Mouse (Mus musculus) MN1 (cell line): ENCODE results near the gene Aldh1l1.

Experiments
- DNase-seq: peaks from one replicate; pipeline ENCODE4 v3.0.0-alpha.2; 2016; ENCODE audit warnings: low spot score

The Aldh1l1 gene

GRCm38 (mm10) chr6:90472079-90472478 is 14.1 kb upstream of the Aldh1l1 start:
- no peak for DNase-seq

GRCm38 (mm10) chr6:90472697-90473096 is 13.5 kb upstream of the Aldh1l1 start:
- no peak for DNase-seq

GRCm38 (mm10) chr6:90473630-90474360 is 12.4 kb upstream of the Aldh1l1 start:
- DNase-seq = no peak

- no peak for DNase-seq
These were observed 11.9 kb upstream of the Aldh1l1 start for GRCm38 (mm10) chr6:90474361-90474750.

- DNase-seq = no peak
These were observed 10.9 kb upstream of the Aldh1l1 start for GRCm38 (mm10) chr6:90475176-90475853.

- DNase-seq = no peak
These were observed 10.4 kb upstream of the Aldh1l1 start for GRCm38 (mm10) chr6:90475854-90476212.

- DNase-seq = no peak
These were observed 9.2 kb upstream of the Aldh1l1 start for GRCm38 (mm10) chr6:90476941-90477518.

GRCm38 (mm10) chr6:90484249-90484648 is 2.0 kb upstream of the Aldh1l1 start:
- no peak for DNase-seq

- no peak for DNase-seq
These were observed 1.4 kb upstream of the Aldh1l1 start for GRCm38 (mm10) chr6:90484876-90485275.

GRCm38 (mm10) chr6:90487531-90487930 is 1.3 kb downstream of the Aldh1l1 start:
- DNase-seq = no peak

GRCm38 (mm10) chr6:90489532-90489931 is 3.3 kb downstream of the Aldh1l1 start:
- DNase-seq = no peak

- no peak for DNase-seq
These were observed 4.7 kb downstream of the Aldh1l1 start for GRCm38 (mm10) chr6:90490976-90491375.

- DNase-seq = no peak
These were observed 5.9 kb downstream of the Aldh1l1 start for GRCm38 (mm10) chr6:90491956-90492744.

- no peak for DNase-seq
These were observed 7.9 kb downstream of the Aldh1l1 start for GRCm38 (mm10) chr6:90494155-90494554.

GRCm38 (mm10) chr6:90494566-90494965 is 8.3 kb downstream of the Aldh1l1 start:
- no peak for DNase-seq

- DNase-seq = no peak
These were observed 9.2 kb downstream of the Aldh1l1 start for GRCm38 (mm10) chr6:90495282-90495912.

- DNase-seq = no peak
These were observed 10.0 kb downstream of the Aldh1l1 start for GRCm38 (mm10) chr6:90496217-90496616.

GRCm38 (mm10) chr6:90499509-90499908 is 13.3 kb downstream of the Aldh1l1 start:
- DNase-seq = no peak

- DNase-seq = no peak
These were observed 15.2 kb downstream of the Aldh1l1 start for GRCm38 (mm10) chr6:90501222-90501940.

GRCm38 (mm10) chr6:90505906-90506305 is 19.7 kb downstream of the Aldh1l1 start:
- DNase-seq = no peak

- DNase-seq = no peak
These were observed 20.6 kb downstream of the Aldh1l1 start for GRCm38 (mm10) chr6:90506673-90507311.
